Comparison of ENCODE assay signal across 22 mouse cellular contexts in the genomic region with DNA sequence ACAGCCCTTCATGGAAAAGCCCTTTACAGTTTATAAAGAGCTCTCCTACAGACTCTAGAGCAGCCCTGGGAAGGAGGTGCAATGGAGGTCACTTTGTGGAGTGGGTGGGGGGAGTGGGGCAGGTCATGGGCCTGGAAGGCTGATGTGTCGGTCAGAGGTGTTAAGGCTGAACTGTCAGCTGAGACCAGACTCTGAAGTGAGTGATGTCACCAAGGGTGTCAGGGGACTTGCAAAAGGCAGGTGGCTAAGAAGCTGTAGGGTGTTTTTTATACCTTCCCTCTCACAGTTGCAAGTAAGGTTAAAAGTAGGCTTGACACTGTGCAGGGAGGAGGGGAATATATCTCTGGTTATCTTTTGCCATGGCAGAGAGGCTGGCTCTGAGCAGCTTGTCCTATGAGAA. TPM values are rescaled to one million over a fixed set of nuclear protein-coding genes. Genes with fewer than 3 reads are reported as not detected.
"Had no signal": no experiment of that assay in that cellular context is flagged by ENCODE, and none has a peak within 500 bp of the region (broad histone marks: within the 10 kb centered on the region; RNA-seq: fewer than 3 reads in every experiment).

No protein-coding gene starts in this region.

- H3K27me3 ChIP-seq: neural tube, embryonic 15.5 days; stomach, embryonic 15.5 days had no signal

- H3K36me3 ChIP-seq: neural tube, embryonic 15.5 days; stomach, embryonic 15.5 days had no signal

- H3K9me3 ChIP-seq: neural tube, embryonic 15.5 days; stomach, embryonic 15.5 days had no signal

- DNase-seq: retina, postnatal 1 day; right cerebral cortex, adult 18-20 months; right cerebral cortex, postnatal 14 days; right cerebral cortex, postnatal 25 days; right cerebral cortex, postnatal 4 days; spleen, adult 18-20 months; thymus, adult 18-20 months; thymus, adult 2 months; thymus, postnatal 14 days; thymus, postnatal 25 days; thymus, postnatal 36 days; thymus, postnatal 4 days had no signal

- H3K9ac ChIP-seq: neural tube, embryonic 15.5 days; stomach, embryonic 15.5 days had no signal

- H3K4me1 ChIP-seq: neural tube, embryonic 15.5 days; stomach, embryonic 15.5 days had no signal

- H3K4me3 ChIP-seq: neural tube, embryonic 15.5 days; stomach, embryonic 15.5 days had no signal

- H3K4me2 ChIP-seq: neural tube, embryonic 15.5 days; stomach, embryonic 15.5 days had no signal

- H3K27ac ChIP-seq: neural tube, embryonic 15.5 days; stomach, embryonic 15.5 days; stomach, postnatal 0 days had no signal

RNA-seq across cellular contexts. Expression of a gene that starts 2.3 kb away (rescaled TPM):
- total RNA-seq: neutrophil, adult 5-6 weeks had no signal
- polyA plus RNA-seq: neural tube, embryonic 14.5 days; neural tube, embryonic 15.5 days; stomach, embryonic 14.5 days; stomach, embryonic 16.5 days; stomach, postnatal 0 days; thymus, adult 2 months; thymus, postnatal 0 days; urinary bladder, adult 2 months had no signal

RNA-seq across cellular contexts. Expression of a gene that starts 16.3 kb away (rescaled TPM):
- total RNA-seq: neutrophil, adult 5-6 weeks had no signal
- polyA plus RNA-seq: neural tube, embryonic 14.5 days; neural tube, embryonic 15.5 days; spleen, adult 2 months; stomach, embryonic 14.5 days; stomach, postnatal 0 days had no signal

RNA-seq across cellular contexts. Expression of a gene that starts 27.1 kb away (rescaled TPM):
- total RNA-seq: neutrophil, adult 5-6 weeks had no signal
- polyA plus RNA-seq: neural tube, embryonic 14.5 days; neural tube, embryonic 15.5 days; spleen, adult 2 months; stomach, embryonic 14.5 days; stomach, postnatal 0 days; thymus, postnatal 0 days; urinary bladder, adult 2 months had no signal

RNA-seq across cellular contexts. Expression of a gene that starts 53.8 kb away (rescaled TPM):
- polyA plus RNA-seq: neural tube, embryonic 15.5 days; stomach, embryonic 14.5 days; stomach, embryonic 16.5 days had no signal
